Mouse (Mus musculus) common myeloid progenitor, adult 5-6 weeks (primary cell): Measurements from ENCODE around the gene Mbnl1. TPM values are rescaled to one million over a fixed set of nuclear protein-coding genes. Genes with fewer than 3 reads are reported as not detected.

Experiments
- ATAC-seq: replicated peaks from 2 replicates; pipeline ENCODE4 v1.8.0; 2016; ENCODE audit warnings: low read depth, mild to moderate bottlenecking, moderate TSS enrichment, inconsistent platforms; ENCODE audit not compliant: poor library complexity, severe bottlenecking
- total RNA-seq: library from RNA; stranded (forward); fragments of 200-1000, 187-1606 nt; gene quantifications from 2 replicates; pipeline ENCODE4 v1.2.3, GENCODE M21; 2017

Gene Mbnl1
- total RNA-seq, 1 experiment from 2014 or later: 813 TPM

GRCm38 (mm10) chr3:60589361-60589760 is 116.7 kb downstream of the Mbnl1 start:
- peak; percentile 36; the same call in 1 of the 2 replicates for ATAC-seq

GRCm38 (mm10) chr3:60595606-60596005 is 123.0 kb downstream of the Mbnl1 start:
- no peak for ATAC-seq

DNA sequence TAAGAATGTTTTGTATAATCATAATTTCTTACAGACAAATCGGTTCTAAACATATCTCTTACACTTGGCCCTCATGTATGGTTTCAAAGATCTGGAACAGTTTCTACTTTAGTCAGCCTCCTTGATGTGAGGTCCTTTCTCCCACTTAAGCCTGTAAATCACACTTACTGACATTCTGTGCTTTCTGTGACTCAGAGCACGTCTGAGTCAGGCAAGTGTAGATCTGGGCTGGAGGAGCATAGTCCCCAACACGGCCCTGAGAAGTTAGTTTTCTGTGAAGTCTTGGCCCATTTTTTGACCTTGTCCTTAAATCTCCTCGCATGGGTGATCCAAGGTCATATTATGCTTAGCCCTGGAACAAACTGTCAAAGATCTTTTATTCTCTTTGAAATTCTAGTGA is 124.4 kb downstream of the Mbnl1 start:
- no peak for ATAC-seq

DNA sequence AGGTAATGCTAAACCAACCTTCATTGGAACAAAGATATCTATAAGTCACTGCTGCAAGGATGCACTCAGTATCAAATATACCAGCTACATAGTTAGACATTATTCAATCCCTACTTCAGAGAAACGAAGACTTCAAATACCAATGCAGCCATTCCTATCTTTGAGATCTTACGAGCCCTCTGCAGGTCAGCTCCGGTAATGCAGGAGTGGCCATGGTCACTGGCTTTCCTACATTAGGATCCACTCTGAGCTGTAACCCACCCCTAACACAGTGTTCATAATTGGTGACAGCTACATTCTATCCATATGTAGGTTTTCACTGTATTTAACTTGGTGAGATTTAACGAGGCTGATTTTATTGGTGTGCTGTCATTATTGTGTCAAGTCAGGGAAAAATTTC is 129.1 kb downstream of the Mbnl1 start:
- ATAC-seq: peak; percentile 59

- ATAC-seq: peak; percentile 64
These were observed 130.4 kb downstream of the Mbnl1 start for GRCm38 (mm10) chr3:60602923-60603549.

GRCm38 (mm10) chr3:60603637-60604036 is 131.0 kb downstream of the Mbnl1 start:
- no peak for ATAC-seq

DNA sequence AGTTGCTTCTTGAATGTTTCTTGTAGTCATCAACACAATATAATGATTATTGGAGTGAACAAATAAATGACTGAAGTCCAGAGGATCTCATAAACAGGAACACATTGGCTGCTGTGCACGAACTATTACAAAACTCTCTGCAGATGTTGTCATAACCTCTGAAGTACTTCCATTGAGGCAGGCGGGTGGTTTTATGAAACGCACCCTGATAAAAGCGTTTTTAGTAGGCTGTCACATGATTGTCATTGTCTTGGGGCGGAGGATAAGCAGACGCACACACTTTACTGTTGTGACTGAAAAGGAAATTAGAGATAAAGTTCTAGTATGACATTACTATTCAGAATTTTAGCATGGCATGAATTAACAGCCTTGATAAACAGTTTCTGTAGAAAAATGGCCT is 131.6 kb downstream of the Mbnl1 start:
- no peak for ATAC-seq

GRCm38 (mm10) chr3:60608952-60609403 is 136.3 kb downstream of the Mbnl1 start:
- ATAC-seq: peak; percentile 43; the same call in 1 of the 2 replicates

DNA sequence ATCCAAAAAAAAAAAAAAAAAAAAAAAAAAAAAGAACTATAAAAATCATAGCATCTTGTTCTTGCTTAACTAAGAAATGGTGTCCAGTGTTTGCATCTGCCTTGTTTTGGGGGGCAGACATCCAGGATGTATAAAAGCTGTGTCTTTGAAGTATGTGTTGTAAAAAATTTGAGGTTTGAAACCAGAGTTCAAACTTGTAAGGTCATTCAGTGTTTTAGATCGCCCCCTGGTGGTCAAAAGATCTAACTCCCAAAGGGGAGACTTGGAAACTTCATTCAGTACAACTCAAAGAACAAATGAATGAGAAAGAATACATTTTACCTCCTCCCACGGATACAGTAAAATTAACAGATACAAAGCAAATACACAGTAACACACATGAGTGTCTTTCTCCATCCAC is 139.2 kb downstream of the Mbnl1 start:
- ATAC-seq: peak; percentile 51; the same call in 1 of the 2 replicates

- ATAC-seq: no peak
These were observed 140.5 kb downstream of the Mbnl1 start for GRCm38 (mm10) chr3:60613121-60613520.

- no peak for ATAC-seq
These were observed 141.9 kb downstream of the Mbnl1 start for GRCm38 (mm10) chr3:60614516-60614915.

DNA sequence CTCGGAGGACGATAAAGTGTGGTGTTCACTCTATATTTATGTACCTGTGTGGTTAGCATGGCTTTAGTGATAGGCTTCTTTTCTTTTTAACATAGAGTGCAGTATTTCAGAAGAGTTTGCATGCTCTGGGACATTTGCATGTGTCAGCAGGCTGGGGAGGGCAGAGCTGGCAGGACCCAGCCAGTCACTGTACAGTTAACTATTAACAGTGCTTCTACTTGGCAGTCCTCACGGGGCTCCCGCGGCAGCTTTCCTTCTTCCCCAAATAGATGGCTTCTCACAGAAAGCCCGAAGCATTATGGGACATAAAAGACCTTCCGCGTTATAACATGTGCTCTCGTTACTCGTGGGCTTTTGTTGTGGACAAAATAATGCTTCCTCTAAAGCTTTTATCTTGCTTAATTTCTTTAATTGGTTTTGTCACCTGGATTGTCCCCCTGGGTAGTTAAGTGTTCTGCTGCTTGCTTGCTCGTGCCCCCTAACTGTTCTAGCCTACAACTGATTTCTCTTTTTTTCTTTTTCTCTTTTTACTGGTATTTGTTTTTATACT is 142.5 kb downstream of the Mbnl1 start:
- ATAC-seq: no peak

DNA sequence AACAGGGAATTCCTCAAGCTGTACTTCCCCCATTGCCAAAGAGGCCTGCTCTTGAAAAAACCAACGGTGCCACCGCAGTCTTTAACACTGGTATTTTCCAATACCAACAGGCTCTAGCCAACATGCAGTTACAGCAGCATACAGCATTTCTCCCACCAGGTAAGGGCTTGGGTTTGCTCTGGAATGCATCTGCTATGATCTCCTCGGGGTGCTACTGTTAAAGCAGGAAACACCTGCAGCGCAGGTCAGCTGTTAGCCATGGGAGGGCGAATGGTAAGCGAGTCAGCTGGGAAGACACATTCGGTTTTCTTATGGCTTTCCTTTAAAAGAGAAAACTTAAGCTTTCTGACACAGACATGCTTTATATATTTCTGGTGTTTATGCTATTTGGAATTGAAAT is 143.0 kb downstream of the Mbnl1 start:
- ATAC-seq: no peak; the same call in 1 of the 2 replicates

- ATAC-seq: no peak; the same call in 1 of the 2 replicates
These were observed 143.5 kb downstream of the Mbnl1 start for GRCm38 (mm10) chr3:60616147-60616546.

DNA sequence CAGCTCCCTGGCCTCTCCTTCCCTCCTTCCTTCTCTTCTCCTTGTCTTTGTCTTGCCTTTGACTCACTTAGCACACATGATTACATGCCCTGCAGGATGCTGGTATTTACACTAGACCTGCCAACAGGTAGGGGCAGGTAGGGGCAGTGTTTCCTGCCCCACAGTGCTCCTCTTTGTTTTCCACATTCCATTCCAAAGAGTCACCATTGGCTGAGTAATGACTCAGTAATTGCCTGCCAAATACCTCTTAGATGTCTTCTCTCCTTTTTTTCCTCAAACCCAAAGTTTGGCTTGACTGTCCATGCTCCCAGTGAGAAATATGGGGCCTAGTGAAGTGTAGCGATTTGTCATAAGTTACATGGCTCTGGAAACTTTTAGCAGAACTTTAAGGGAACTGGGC is 145.0 kb downstream of the Mbnl1 start:
- ATAC-seq: no peak

- ATAC-seq: no peak
These were observed 147.6 kb downstream of the Mbnl1 start for GRCm38 (mm10) chr3:60620236-60620635.

DNA sequence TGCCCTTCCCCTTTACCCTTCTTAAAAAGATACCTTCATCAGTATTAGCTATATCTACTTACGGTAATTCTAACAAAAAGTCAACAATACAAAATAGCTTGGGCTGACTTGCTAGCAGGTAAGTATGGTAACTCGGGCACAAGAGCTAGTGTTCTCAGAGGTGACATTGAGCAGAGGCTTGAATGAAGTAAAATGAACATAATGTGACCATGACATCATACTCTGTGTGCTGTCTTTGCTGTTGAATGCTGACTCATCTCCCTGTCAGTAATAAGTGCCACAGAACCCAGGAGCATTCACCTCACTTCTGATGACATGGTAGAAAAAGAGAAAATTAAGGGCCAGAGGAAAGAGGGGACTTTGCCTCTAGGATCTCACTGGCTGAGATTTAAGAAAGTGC is 158.6 kb downstream of the Mbnl1 start:
- no peak; the same call in 1 of the 2 replicates for ATAC-seq

- ATAC-seq: no peak
These were observed 159.1 kb downstream of the Mbnl1 start for GRCm38 (mm10) chr3:60631754-60632153.

DNA sequence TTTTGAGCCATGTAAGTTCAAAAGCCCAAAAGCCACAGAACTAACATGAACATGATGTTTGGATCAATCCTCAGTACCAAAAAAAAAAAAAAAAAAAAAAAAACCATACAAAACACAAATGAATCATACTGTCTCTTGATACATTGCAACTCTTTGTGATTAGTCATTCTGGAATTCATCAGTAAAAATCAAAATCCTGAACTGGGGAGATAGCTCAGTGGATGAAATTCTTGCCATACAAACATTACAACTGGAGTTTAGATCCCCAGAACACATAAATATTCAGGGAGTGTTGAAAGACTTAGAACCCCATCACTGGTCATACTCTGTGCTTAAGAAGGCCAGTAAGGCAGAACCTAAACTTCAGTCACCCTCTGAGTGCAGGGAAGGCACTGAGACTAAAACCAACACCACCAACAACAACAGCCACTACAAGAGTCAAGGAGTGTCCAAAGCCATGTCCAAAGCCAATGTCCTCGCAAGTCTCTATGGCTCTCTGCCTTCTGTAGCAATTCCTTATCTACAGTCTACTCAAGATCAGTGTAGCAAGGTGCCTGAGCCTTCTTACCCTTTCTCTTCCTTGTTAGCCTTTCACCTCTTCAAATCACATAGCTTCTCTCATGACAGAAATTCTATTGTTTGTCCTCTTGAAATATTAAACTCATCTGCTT is 160.3 kb downstream of the Mbnl1 start:
- no peak for ATAC-seq

DNA sequence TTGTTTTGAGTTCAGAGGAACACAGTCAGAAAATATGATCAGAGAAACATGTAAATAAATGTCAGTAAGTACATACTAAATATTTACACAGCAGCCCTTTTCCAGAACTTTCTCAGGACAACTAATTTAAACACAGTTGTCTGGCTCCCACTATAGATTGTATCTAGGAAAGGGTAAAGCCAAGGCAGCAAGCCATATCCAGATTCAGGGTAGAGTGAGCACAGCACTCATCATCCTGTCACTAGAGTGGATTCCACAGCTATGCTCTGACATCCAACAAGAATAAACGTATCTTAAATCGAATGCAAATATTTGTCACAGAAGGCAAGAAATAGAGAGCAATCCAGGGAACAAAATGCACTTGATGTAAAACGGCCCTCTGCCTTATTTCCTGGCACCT is 165.9 kb downstream of the Mbnl1 start:
- ATAC-seq: no peak

DNA sequence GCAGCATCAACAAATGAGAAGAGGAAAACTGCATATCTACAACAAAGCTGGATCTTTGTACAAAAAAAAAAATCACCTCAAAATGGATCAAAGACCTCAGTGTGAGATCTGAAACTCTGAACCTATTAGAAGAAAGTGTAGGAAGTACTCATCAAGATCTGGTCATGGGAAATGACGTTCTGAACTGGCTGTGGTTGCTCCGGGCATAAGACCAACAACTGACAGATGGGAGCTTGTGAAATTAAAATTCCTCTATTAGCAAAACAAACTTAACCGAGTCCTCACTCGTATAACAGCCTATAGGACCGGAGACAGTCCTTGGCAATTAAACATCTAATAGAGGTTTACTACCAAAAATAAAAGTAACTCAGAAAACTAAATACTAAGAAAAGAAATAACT is 166.5 kb downstream of the Mbnl1 start:
- ATAC-seq: peak; percentile 89
